Mouse (Mus musculus) liver, embryonic 14.5 days (tissue): ENCODE measurements around the gene Pik3c2g. TPM values are rescaled to one million over a fixed set of nuclear protein-coding genes. Genes with fewer than 3 reads are reported as not detected.

Experiments
- ATAC-seq: fragments of 200-750 bp; cut with Nextera tagmentation; 2 replicates; pipeline ENCODE4 v1.8.0; 2017; ENCODE audit warnings: moderate number of reproducible peaks, mild to moderate bottlenecking, moderate library complexity; ENCODE audit not compliant: insufficient read depth
- DNase-seq, 3 experiments: peaks; one replicate each; pipeline ENCODE4 v3.0.0-alpha.2; 2012 to 2013; ENCODE audit warnings: low read depth in 3 of 3, low spot score in 3 of 3
- H3K27ac ChIP-seq: fragments of 300-500 bp; sonication (generic); 2 replicates; pipeline ENCODE4 v1.5.1; 2014; ENCODE audit warnings: moderate library complexity, mild to moderate bottlenecking, control low read depth, inconsistent platforms
- H3K27me3 ChIP-seq: fragments of 300-500 bp; sonication (generic); 2 replicates; pipeline ENCODE4 v1.6.1; 2014; ENCODE audit warnings: mild to moderate bottlenecking, low read length, moderate library complexity; ENCODE audit not compliant: control insufficient read depth, insufficient read depth
- H3K36me3 ChIP-seq: fragments of 300-500 bp; sonication (generic); replicated peaks from 2 replicates; pipeline ENCODE4 v1.6.1; 2014; ENCODE audit warnings: low read depth; ENCODE audit not compliant: control insufficient read depth, insufficient read depth
- H3K4me1 ChIP-seq, 2 experiments: fragments of 200-500 bp in 1 of 2; fragments of 300-500 bp in 1 of 2; sonication (generic) in 1 of 2; replicated peaks; 2 replicates each; pipeline ENCODE4 v1.6.1; 2012 to 2014; ENCODE audit warnings: antibody characterized with exemption in 1 of 2, inconsistent platforms in 1 of 2, low read length in 1 of 2; ENCODE audit not compliant: control insufficient read depth in 2 of 2, insufficient read depth in 2 of 2
- H3K4me2 ChIP-seq: fragments of 300-500 bp; sonication (generic); 2 replicates; pipeline ENCODE4 v1.6.1; 2014; ENCODE audit warnings: low read depth, mild to moderate bottlenecking, control low read depth, moderate library complexity
- H3K4me3 ChIP-seq, 2 experiments: fragments of 200-500 bp in 1 of 2; fragments of 300-500 bp in 1 of 2; sonication (generic) in 1 of 2; 2 replicates each; pipeline ENCODE4 v1.5.1; 2012 to 2014; ENCODE audit warnings: low read depth in 2 of 2, low read length in 2 of 2, mild to moderate bottlenecking in 2 of 2, control low read depth in 1 of 2, inconsistent platforms in 1 of 2, moderate library complexity in 1 of 2; ENCODE audit not compliant: insufficient read depth in 1 of 2
- H3K9ac ChIP-seq: fragments of 300-500 bp; sonication (generic); replicated peaks from 2 replicates; pipeline ENCODE4 v1.6.1; 2014; ENCODE audit warnings: mild to moderate bottlenecking, control low read depth, moderate library complexity
- H3K9me3 ChIP-seq: fragments of 300-500 bp; sonication (generic); 2 replicates; pipeline ENCODE4 v1.6.1; 2016; ENCODE audit warnings: low read length, mixed read lengths; ENCODE audit not compliant: control insufficient read depth
- CTCF ChIP-seq: IDR thresholded peaks from 2 replicates; pipeline ENCODE4 v1.5.1; 2016; ENCODE audit warnings: antibody characterized with exemption, low read depth, control low read depth
- EP300 ChIP-seq: IDR thresholded peaks from 2 replicates; pipeline ENCODE4 v1.6.1; 2016; ENCODE audit warnings: antibody characterized with exemption, low read depth
- WGBS: fragments of 180-500 bp; shearing (Covaris S2); extraction: QIAGEN DNeasy Blood & Tissue Kit; methylation state at CpG from one replicate; pipeline ENCODE4 v1.1.7; 2014; ENCODE audit not compliant: insufficient replicate concordance; 5-methylcytosine and 5-hydroxymethylcytosine counted together
- polyA plus RNA-seq, 2 experiments: library from polyadenylated mRNA; depleted of rRNA in 1 of 2; stranded (reverse) in 1 of 2; unstranded in 1 of 2; fragments of >200 nt; fragmentation: Nextera tagmentation in 1 of 2; extraction: Ambion mirVana in 1 of 2; gene quantifications; 2 replicates each; pipeline versions ENCODE4 v1.2.1 to v1.2.3; 2012 to 2014

Pik3c2g gene
- polyA plus RNA-seq, 2 experiments: 1.2 to 1.3 TPM

GRCm38 (mm10) chr6:139861534-139861933 lies 274.5 kb downstream of the Pik3c2g start:
- Histone ChIP-seq H3K4me2 (no peak overlapping the region), H3K36me3 (no peaks in the 10 kb centered on the region), H3K9ac (no peak overlapping the region), H3K27ac (no peak overlapping the region), H3K9me3 (no peaks in the 10 kb centered on the region), H3K4me3 (no peak overlapping the region), H3K27me3 (no peaks in the 10 kb centered on the region), H3K4me1 (no peaks in the 10 kb centered on the region)
- TF ChIP-seq EP300 (no peak), CTCF (no peak)
- DNase-seq (no peak), ATAC-seq (no peak)
- 58% methylated on average over 2 of the region's 2 CpGs for WGBS

GRCm38 (mm10) chr6:139865059-139865673 lies 278.1 kb downstream of the Pik3c2g start:
- TF ChIP-seq CTCF (no peak), EP300 (no peak)
- H3K9ac ChIP-seq: no peak overlapping the region

GRCm38 (mm10) chr6:139874418-139875176 lies 287.6 kb downstream of the Pik3c2g start:
- H3K36me3 ChIP-seq: no peaks in the 10 kb centered on the region
- H3K27me3 ChIP-seq: no peaks in the 10 kb centered on the region
- no peak for DNase-seq
- WGBS: 37% methylated on average over 3 of the region's 3 CpGs
- H3K27ac ChIP-seq: no peak overlapping the region
- H3K4me2 ChIP-seq: no peak overlapping the region
- H3K9me3 ChIP-seq: no peaks in the 10 kb centered on the region
- TF ChIP-seq CTCF: peak; percentile 32; the same call in 1 of the 2 replicates
- no peak for TF ChIP-seq EP300
- no peak overlapping the region for H3K4me3 ChIP-seq
- H3K4me1 ChIP-seq: no peaks in the 10 kb centered on the region
- no peak overlapping the region for H3K9ac ChIP-seq
- no peak for ATAC-seq

More at GRCm38 (mm10) chr6:139865059-139865673, 278.1 kb downstream of the Pik3c2g start:
- Histone ChIP-seq H3K36me3 (no peaks in the 10 kb centered on the region), H3K4me1 (no peaks in the 10 kb centered on the region), H3K4me3 (no peak overlapping the region), H3K4me2 (no peak overlapping the region), H3K27me3 (no peaks in the 10 kb centered on the region), H3K27ac (no peak overlapping the region), H3K9me3 (no peaks in the 10 kb centered on the region)
- 78% methylated on average over 18 of the region's 18 CpGs for WGBS
- DNase-seq (no peak), ATAC-seq (no peak)

GRCm38 (mm10) chr6:139876691-139877090 lies 289.7 kb downstream of the Pik3c2g start:
- 63% methylated on average over 1 of the region's 1 CpGs for WGBS
- Histone ChIP-seq H3K9ac (no peak overlapping the region), H3K4me3 (no peak overlapping the region), H3K4me2 (no peak overlapping the region), H3K36me3 (no peaks in the 10 kb centered on the region), H3K9me3 (no peaks in the 10 kb centered on the region), H3K27ac (no peak overlapping the region), H3K4me1 (no peaks in the 10 kb centered on the region), H3K27me3 (no peaks in the 10 kb centered on the region)
- DNase-seq: no peak
- ATAC-seq: no peak
- TF ChIP-seq CTCF (no peak), EP300 (no peak)

GRCm38 (mm10) chr6:139877476-139878361 lies 290.7 kb downstream of the Pik3c2g start:
- H3K27me3 ChIP-seq: no peaks in the 10 kb centered on the region
- no peaks in the 10 kb centered on the region for H3K9me3 ChIP-seq
- DNase-seq (no peak), ATAC-seq (no peak)
- no peak overlapping the region for H3K4me3 ChIP-seq
- H3K9ac ChIP-seq: no peak overlapping the region
- H3K36me3 ChIP-seq: no peaks in the 10 kb centered on the region
- no peak overlapping the region for H3K4me2 ChIP-seq
- H3K27ac ChIP-seq: no peak overlapping the region
- 57% methylated on average over 6 of the region's 6 CpGs for WGBS
- H3K4me1 ChIP-seq: peaks cover 0 to 2% of the 10 kb centered on the region in 2 experiments; a peak in 1 of 4 replicates
- no peak for TF ChIP-seq CTCF
- no peak for TF ChIP-seq EP300
